Mouse (Mus musculus): ENCODE measurements around the gene Slc38a4. TPM values are rescaled to one million over a fixed set of nuclear protein-coding genes. Genes with fewer than 3 reads are reported as not detected.

Slc38a4 gene
- total RNA-seq, 2 experiments from 2014 or later: 0.82 to 1.2 TPM

DNA sequence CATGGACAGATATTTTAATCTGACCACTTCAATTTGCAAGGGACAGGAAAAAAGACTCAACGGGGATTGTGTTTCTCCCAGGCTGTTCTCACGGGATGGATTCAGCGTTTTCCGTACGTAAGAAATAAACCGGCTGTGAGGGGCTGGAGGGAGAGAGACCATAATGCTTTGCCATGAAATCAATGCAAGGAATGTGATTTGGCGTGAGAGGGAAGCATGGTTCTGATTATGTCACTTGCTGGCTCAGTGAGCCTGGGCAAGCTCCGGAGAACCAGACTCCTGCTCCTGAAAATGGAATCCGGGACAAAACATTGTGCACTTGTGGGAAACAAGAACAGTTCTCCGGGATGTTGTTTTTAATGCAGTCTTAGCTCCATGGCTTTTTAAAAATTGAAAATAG lies 92.0 kb downstream of the Slc38a4 start:
- H3K4me3 ChIP-seq: no peak overlapping the region
- no peak for TF ChIP-seq CTCF (conservative IDR thresholded peaks at IDR 0.05)
- no peak for DNase-seq (ENCODE audit: low spot score in 2 of 2)
- H3K27ac ChIP-seq: no peak overlapping the region

DNA sequence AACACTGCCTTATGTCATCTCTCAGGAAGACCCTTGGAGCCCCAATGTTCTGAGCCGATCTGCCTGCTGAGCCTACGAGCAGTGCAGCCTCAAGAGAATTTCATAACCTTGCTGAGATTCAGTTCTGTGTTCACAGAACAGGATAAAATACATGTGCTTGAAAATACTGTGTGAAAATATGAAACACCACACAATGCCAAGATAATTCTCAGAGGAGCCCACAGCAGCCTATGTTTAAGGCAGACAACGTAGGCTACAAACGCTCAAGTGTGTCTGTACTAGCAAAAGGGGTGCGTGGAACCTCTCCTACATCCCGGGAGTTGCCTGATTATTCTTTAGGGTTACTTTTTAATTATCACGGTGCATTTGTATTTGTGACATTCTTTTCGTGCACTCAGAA lies 92.4 kb downstream of the Slc38a4 start:
- no peak overlapping the region for H3K4me3 ChIP-seq
- no peak for TF ChIP-seq CTCF (conservative IDR thresholded peaks at IDR 0.05)
- no peak overlapping the region for H3K27ac ChIP-seq

DNA sequence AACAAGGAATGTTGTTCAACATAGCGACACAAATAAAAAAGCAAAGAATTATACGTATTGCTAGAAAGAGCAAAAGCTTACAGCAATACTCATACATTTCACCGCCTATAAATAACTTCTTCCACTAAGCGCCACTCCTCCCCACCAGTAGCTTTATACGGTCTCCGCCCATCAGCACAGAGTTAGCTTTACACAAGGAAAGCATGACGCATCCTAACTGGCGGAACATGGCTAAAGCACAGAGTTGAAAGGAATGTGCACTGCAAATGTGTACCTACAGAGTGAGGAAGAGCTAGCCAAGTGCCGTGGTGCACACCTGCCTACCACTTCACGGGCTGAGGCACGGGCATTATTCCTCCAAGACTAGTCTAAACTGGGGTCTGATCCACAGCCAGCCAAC lies 95.4 kb downstream of the Slc38a4 start:
- Histone ChIP-seq H3K27ac (no peak overlapping the region), H3K4me3 (no peak overlapping the region)
- no peak for TF ChIP-seq CTCF (conservative IDR thresholded peaks at IDR 0.05)
- no peak for DNase-seq (ENCODE audit: low spot score in 2 of 2)

More for the DNA sequence above, 92.4 kb downstream of the Slc38a4 start:
- DNase-seq (ENCODE audit: low spot score in 2 of 2): no peak

DNA sequence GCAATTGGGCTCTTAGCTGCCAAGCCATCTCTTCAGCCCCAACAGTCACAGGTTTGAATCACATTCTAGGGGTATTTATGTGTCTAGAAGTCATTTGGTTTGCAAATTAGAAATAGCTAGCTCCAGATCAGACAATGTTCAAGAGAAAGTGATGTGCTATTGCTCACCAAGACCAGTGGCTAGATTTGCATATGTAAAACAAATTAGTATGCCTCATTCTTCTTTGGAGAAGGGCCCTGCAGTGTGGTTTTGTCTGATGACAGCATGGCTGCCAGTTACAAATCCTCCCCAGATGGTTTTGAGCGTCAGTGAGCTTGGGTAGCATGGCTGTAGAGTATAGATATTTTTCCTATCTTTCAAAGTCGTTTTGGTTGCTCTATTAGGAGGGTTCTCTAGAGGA lies 96.5 kb downstream of the Slc38a4 start:
- Histone ChIP-seq H3K27ac (no peak overlapping the region), H3K4me3 (no peak overlapping the region)
- no peak for TF ChIP-seq CTCF (conservative IDR thresholded peaks at IDR 0.05)
- DNase-seq (ENCODE audit: low spot score in 2 of 2): no peak

DNA sequence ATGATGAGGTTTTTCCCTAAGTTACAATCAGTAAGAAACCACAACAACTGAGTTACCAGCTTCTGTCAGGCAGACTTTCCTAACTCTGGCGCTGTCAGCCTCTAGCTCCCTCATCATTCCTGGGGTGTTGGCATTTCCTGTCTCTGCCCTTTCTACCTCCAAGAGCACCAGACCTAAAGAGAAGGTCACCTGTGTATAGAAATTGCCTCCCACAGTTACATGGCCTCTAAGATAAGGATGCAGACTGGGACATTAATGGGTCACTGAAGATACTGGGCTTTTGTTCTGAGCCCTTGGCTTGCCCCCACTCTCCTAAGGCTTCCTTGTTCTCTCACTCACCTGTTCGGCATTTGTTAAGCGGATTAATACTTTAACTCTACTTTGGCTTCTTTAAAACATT lies 99.1 kb downstream of the Slc38a4 start:
- Histone ChIP-seq H3K27ac (no peak overlapping the region), H3K4me3 (no peak overlapping the region)
- no peak for DNase-seq (ENCODE audit: low spot score in 2 of 2)
- TF ChIP-seq CTCF (conservative IDR thresholded peaks at IDR 0.05): no peak

DNA sequence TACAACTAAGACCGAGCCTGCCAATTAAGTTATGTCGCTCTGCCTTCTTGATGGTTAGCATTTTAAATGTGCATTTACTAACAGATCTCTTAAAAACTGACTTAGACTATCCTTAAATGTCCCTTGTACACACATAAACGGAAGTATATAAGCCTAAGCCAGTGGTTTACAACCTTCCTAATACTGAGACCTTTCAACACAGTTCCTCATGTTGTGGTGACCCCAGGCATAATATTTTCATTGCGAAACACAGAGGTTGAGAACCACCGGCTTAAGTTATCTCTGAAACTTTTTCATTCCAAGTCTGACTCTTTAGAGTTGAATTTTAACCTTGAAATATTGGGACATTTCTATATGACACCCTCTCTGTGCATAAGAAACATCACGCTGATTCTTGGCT lies 101.4 kb downstream of the Slc38a4 start:
- TF ChIP-seq CTCF (conservative IDR thresholded peaks at IDR 0.05): no peak
- DNase-seq (ENCODE audit: low spot score in 2 of 2): no peak
- H3K27ac ChIP-seq: no peak overlapping the region
- no peak overlapping the region for H3K4me3 ChIP-seq

DNA sequence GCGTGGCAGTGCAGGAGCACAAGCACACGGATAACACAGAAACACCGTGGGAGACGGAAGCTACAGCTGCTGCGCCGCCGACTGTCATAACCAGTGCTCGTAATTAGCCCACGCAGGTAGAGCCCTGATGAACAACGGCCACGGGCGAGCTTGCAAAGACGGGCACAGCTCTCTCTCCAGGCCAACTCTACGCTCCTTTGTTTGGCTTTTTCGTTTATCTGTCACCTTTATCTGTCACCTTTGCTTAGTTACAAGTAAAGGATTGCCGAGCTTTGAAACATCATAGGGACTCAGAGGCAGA lies 101.9 kb downstream of the Slc38a4 start:
- H3K27ac ChIP-seq: no peak overlapping the region
- TF ChIP-seq CTCF (conservative IDR thresholded peaks at IDR 0.05): no peak
- DNase-seq (ENCODE audit: low spot score in 2 of 2): no peak
- H3K4me3 ChIP-seq: peak overlapping the region; percentile 42

DNA sequence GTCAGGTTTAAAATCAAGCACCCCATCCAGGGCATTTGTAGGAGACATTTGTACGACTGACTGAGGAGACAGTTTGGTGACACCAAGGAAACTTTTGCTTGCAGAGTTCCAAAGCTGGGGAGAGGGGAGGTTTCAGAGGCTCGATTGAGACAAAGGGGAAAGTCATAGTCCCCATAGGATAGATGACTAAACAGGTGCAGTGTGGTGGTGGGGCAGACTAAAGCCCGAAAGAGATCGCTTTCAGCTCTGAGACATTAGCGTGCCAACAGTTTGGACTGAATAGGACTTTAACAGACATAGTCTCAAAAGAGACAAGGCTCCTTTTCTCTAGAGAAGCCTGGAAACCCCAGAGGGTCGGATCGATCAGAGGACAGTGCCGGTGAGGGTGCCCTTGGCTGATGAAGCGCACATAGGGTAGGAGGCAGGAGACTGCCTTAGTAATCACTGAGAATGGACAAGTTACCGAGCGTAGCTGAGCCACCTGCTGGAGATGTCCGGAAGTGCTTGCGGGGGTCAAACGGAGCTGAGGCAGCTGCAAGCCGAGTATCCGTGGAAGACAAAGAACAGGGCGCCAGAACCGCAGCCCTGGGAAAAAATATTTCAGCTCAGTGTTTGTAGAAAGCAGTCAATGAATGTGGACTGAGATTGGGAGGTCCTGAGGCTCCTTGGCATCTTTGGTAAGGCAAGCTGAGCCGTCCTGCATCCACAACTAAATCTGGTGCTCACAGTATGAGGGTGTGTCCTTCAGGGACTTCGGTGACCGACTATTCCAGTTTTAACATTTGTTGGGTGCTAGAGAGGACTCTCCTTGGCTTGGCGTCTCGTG lies 102.4 kb downstream of the Slc38a4 start:
- peak overlapping the region; percentile 42 for H3K4me3 ChIP-seq
- TF ChIP-seq CTCF (conservative IDR thresholded peaks at IDR 0.05): peak; percentile 90
- peak; percentile 42 to 69 for DNase-seq (ENCODE audit: low spot score in 2 of 2)
- no peak overlapping the region for H3K27ac ChIP-seq

DNA sequence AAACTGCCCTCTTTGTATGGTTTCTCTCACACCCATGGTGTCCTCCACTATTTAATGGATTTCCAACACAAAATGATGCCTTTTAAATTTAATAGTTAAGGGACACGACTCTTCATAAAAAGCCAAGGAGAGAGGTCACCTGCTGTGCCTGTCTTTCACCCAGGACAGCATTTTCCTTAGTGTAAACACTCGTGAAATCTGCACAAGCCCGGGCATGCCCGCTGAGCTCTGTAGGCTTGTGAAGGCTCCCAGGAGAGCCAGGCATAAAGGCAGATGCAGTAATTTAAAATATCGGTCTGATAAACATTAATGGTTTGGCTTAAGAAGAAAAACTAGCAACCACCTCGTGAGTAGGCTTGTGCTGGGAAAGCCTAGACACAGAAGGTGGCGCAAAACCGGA lies 103.3 kb downstream of the Slc38a4 start:
- DNase-seq (ENCODE audit: low spot score in 2 of 2): no peak
- no peak overlapping the region for H3K4me3 ChIP-seq
- no peak for TF ChIP-seq CTCF (conservative IDR thresholded peaks at IDR 0.05)
- H3K27ac ChIP-seq: no peak overlapping the region

DNA sequence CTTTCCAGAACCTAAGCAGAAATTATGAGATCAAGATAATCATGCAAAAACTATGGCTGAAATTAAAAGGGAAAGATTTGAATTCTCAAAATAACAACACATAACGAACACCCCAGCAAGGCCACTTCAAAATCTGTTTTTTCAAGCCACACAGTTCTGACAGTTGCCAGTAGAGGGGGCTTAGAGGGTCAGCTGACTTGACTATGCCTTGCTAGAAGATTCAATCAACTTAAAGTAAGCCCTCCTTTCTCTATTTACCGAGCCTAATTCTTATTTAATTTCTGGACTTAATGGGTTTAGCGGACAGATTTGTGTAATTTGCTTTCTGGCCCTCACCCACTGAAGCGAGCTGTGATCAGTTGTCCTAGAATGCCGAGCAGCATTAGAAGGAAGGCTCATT lies 104.0 kb downstream of the Slc38a4 start:
- DNase-seq (ENCODE audit: low spot score in 2 of 2): no peak
- peak; percentile 62 for TF ChIP-seq CTCF (conservative IDR thresholded peaks at IDR 0.05)
- H3K27ac ChIP-seq: no peak overlapping the region
- no peak overlapping the region for H3K4me3 ChIP-seq

DNA sequence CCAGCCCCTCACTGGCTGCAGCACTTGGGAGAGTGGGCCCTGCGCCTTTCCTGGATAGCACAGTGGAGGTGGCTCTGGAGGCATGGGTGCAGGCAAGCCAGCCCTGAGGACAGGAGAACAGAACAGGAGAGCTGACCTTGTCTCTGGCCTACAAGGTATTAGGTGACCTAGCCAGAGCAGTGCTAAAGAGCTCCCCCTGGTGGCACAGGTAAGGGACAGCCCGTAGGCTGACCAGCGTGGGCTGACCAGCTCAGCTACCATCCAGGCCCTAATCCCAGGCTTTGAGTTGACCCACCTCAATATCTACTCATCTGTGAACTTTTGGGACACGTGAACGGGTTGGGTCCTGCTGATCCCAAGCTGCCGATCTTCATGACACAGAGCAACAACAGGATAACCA lies 107.3 kb downstream of the Slc38a4 start:
- Histone ChIP-seq H3K27ac (no peak overlapping the region), H3K4me3 (no peak overlapping the region)
- no peak for DNase-seq (ENCODE audit: low spot score in 2 of 2)
- peak; percentile 73 for TF ChIP-seq CTCF (conservative IDR thresholded peaks at IDR 0.05)

Other genes with a start within 250 kb of the Slc38a4 start
- 10 to 100 TPM in 1 of 2 experiments, 1 to 10 TPM in 1; 6.7 to 11.1 TPM for gene Pced1b, start 191.2 kb upstream of the Slc38a4 start, total RNA-seq (2021)
- 10 to 100 TPM; 22.2 to 22.9 TPM for gene Amigo2, start 191.3 kb upstream of the Slc38a4 start, total RNA-seq (2021)

Data from layer of hippocampus, adult 2 months (tissue).